Mouse (Mus musculus) hindbrain, embryonic 14.5 days (tissue): ENCODE data around the gene Samhd1. TPM values are rescaled to one million over a fixed set of nuclear protein-coding genes. Genes with fewer than 3 reads are reported as not detected.

ENCODE experiments used
- ATAC-seq: fragments of 200-750 bp; cut with Nextera tagmentation; 2 replicates; pipeline ENCODE4 v1.8.0; 2017; ENCODE audit warnings: moderate number of reproducible peaks, mild to moderate bottlenecking, moderate TSS enrichment, moderate library complexity; ENCODE audit not compliant: low FRiP score
- DNase-seq: peaks from one replicate; pipeline ENCODE4 v3.0.0-alpha.2; 2015; ENCODE audit warnings: low spot score
- H3K27ac ChIP-seq: fragments of 300-500 bp; sonication (generic); 2 replicates; pipeline ENCODE4 v1.5.1; 2014; ENCODE audit warnings: mild to moderate bottlenecking, moderate library complexity
- H3K27me3 ChIP-seq: fragments of 300-500 bp; sonication (generic); 2 replicates; pipeline ENCODE4 v1.6.1; 2014; ENCODE audit warnings: mild to moderate bottlenecking, low read length, mixed read lengths; ENCODE audit not compliant: control insufficient read depth, insufficient read depth
- H3K36me3 ChIP-seq: fragments of 300-500 bp; sonication (generic); replicated peaks from 2 replicates; pipeline ENCODE4 v1.6.1; 2014; ENCODE audit not compliant: control insufficient read depth, insufficient read depth
- H3K4me1 ChIP-seq: fragments of 300-500 bp; sonication (generic); replicated peaks from 2 replicates; pipeline ENCODE4 v1.6.1; 2014; ENCODE audit warnings: antibody characterized with exemption, low read length, mixed read lengths; ENCODE audit not compliant: control insufficient read depth, insufficient read depth
- H3K4me2 ChIP-seq: fragments of 300-500 bp; sonication (generic); replicated peaks from 2 replicates; pipeline ENCODE4 v1.6.1; 2014; ENCODE audit warnings: mild to moderate bottlenecking, moderate library complexity
- H3K4me3 ChIP-seq: fragments of 300-500 bp; sonication (generic); replicated peaks from 2 replicates; pipeline ENCODE4 v1.5.1; 2014; ENCODE audit warnings: mild to moderate bottlenecking, low read length
- H3K9ac ChIP-seq: fragments of 300-500 bp; sonication (generic); 2 replicates; pipeline ENCODE4 v1.6.1; 2014
- H3K9me3 ChIP-seq: fragments of 300-500 bp; sonication (generic); 2 replicates; pipeline ENCODE4 v1.6.1; 2016; ENCODE audit warnings: low read length; ENCODE audit not compliant: control insufficient read depth
- WGBS: fragments of 180-500 bp; shearing (Covaris S2); extraction: QIAGEN DNeasy Blood & Tissue Kit; methylation state at CpG from one replicate; pipeline ENCODE4 v1.1.7; 2014; 5-methylcytosine and 5-hydroxymethylcytosine counted together
- polyA plus RNA-seq: library from polyadenylated mRNA; unstranded; fragments of >200 nt; fragmentation: Nextera tagmentation; extraction: Ambion mirVana; gene quantifications from 2 replicates; pipeline ENCODE4 v1.2.1, GENCODE M21; 2014

The Samhd1 gene
- polyA plus RNA-seq: 12.2 and 12.4 TPM in 2 replicates

- Histone ChIP-seq H3K4me1 (0 out of 2 replicates have a peak, but pooled peaks cover 3% of the 10 kb centered on the region), H3K27ac (peak within 1 kb of the TSS; percentile 29; the same call in 1 of the 2 replicates), H3K9me3 (no peaks in the 10 kb centered on the region), H3K9ac (peak within 1 kb of the TSS; percentile 59), H3K27me3 (no peaks in the 10 kb centered on the region), H3K36me3 (no peaks in the 10 kb centered on the region), H3K4me3 (peak within 1 kb of the TSS; percentile 60), H3K4me2 (peak within 1 kb of the TSS; percentile 82)
- DNase-seq (peak; percentile 93), ATAC-seq (peak; percentile 92)
- under 1% methylated on average over 32 of the region's 32 CpGs for WGBS
Measured at GRCm38 (mm10) chr2:157135014-157135413, at the start of gene Samhd1. Gene Samhd1, minus strand, starts transcription at chr2:157135265.

DNA sequence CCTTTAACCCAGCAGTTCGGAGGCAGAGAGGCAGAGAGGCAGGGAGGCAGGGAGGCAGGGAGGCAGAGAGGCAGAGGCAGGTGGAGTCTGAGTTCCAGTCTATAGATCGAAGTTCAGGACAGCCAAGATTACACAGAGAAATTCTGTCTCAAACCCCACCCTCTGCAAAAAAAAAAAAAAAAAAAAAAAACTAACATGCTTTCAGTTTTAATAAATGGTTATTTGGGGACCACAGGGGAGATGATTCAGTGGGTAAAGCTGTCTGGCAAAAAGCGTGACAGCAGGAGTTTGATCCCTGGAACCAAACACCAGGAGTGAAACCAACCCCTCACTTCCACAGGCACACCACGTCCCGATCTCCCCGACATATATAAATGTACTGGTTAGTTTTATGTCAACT is 43.1 kb upstream of the Samhd1 start:
- Histone ChIP-seq H3K9ac (no peak overlapping the region), H3K9me3 (no peaks in the 10 kb centered on the region), H3K27me3 (no peaks in the 10 kb centered on the region), H3K4me1 (no peaks in the 10 kb centered on the region), H3K4me2 (no peak overlapping the region), H3K4me3 (no peak overlapping the region), H3K36me3 (peaks cover 41% of the 10 kb centered on the region), H3K27ac (no peak overlapping the region)
- 88% methylated on average over 6 of the region's 6 CpGs for WGBS
- DNase-seq (no peak), ATAC-seq (no peak)

DNA sequence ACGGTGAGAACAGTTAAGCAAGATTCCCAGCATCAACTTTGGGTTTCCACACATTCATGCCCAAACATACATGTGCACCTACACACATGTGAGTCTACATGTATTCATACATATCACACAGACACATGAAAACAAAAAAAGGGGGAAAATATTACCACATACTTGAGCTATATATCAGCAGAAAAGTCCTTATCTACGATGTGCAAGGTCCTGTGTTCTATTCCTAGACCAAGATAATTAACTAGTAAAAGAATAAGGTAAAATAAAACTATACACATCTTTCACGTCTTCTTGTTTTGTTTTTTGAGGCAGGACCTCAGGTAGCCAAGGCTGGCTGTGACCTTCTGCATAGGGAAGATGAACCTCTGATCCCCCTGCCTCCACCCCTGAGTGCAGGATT is 41.2 kb upstream of the Samhd1 start:
- H3K4me1 ChIP-seq: no peaks in the 10 kb centered on the region
- H3K27ac ChIP-seq: no peak overlapping the region
- no peak overlapping the region for H3K9ac ChIP-seq
- no peaks in the 10 kb centered on the region for H3K9me3 ChIP-seq
- ATAC-seq: no peak
- no peak overlapping the region for H3K4me2 ChIP-seq
- WGBS: 99% methylated on average over 3 of the region's 3 CpGs
- H3K36me3 ChIP-seq: peaks cover 36% of the 10 kb centered on the region
- no peak overlapping the region for H3K4me3 ChIP-seq
- no peaks in the 10 kb centered on the region for H3K27me3 ChIP-seq
- no peak for DNase-seq

GRCm38 (mm10) chr2:157174416-157174815 is 39.4 kb upstream of the Samhd1 start:
- WGBS: 77% methylated on average over 5 of the region's 5 CpGs
- Histone ChIP-seq H3K27me3 (no peaks in the 10 kb centered on the region), H3K9ac (no peak overlapping the region), H3K4me3 (no peak overlapping the region), H3K4me1 (0 out of 2 replicates have a peak, but pooled peaks cover 6% of the 10 kb centered on the region), H3K36me3 (peaks cover 38% of the 10 kb centered on the region), H3K27ac (no peak overlapping the region), H3K9me3 (no peaks in the 10 kb centered on the region), H3K4me2 (no peak overlapping the region)
- ATAC-seq (no peak), DNase-seq (no peak)

- no peaks in the 10 kb centered on the region for H3K9me3 ChIP-seq
- ATAC-seq (no peak), DNase-seq (no peak)
- H3K4me1 ChIP-seq: 0 out of 2 replicates have a peak, but pooled peaks cover 6% of the 10 kb centered on the region
- no peak overlapping the region for H3K4me3 ChIP-seq
- peaks cover 46% of the 10 kb centered on the region for H3K36me3 ChIP-seq
- no peak overlapping the region for H3K4me2 ChIP-seq
- no peak overlapping the region for H3K27ac ChIP-seq
- H3K27me3 ChIP-seq: no peaks in the 10 kb centered on the region
- 94% methylated on average over 6 of the region's 6 CpGs for WGBS
- H3K9ac ChIP-seq: no peak overlapping the region
Measured at GRCm38 (mm10) chr2:157173555-157173954, 38.5 kb upstream of the Samhd1 start.

DNA sequence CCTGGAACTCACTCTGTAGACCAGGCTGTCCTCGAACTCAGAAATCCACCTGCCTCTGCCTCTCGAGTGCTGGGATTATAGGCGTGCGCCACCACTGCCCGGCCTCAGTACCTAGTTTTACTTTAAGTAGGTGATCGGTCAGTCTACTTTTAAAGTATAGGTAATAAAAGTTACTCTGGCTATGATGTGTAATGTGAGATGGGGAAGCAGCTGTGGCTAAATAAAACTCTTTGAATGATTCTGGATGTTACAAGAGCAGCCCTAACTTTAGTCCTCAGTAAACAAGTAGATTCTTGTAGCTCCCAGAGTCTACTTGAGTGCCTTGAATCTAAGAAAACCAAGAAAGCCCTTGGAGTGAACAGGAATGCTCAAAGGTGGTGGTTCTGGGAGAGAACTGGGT is 37.9 kb upstream of the Samhd1 start:
- 96% methylated on average over 6 of the region's 6 CpGs for WGBS

DNA sequence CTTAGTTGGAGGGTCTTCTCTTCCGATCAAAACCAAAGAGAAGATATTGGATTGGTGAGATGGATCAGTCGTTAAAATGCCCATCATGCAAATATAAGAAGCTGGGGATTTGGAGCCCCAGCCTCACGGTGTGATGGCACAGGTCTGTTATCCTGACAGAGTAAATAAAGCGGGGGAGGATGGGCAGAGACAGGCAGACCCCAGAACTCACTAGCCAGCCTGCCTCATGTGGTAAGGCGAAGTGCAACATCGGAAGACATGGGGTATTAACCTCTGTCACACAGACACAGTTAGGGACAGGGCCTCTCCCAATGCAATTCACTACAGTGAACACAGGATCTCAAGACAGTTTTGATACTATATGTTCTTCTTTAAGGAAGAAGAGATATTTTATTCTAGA is 35.6 kb upstream of the Samhd1 start:
- WGBS: 27% methylated on average over 6 of the region's 6 CpGs
- H3K27ac ChIP-seq: peak overlapping the region; percentile 4; the same call in 1 of the 2 replicates
- no peak for ATAC-seq
- no peak for DNase-seq
- H3K27me3 ChIP-seq: no peaks in the 10 kb centered on the region
- no peaks in the 10 kb centered on the region for H3K9me3 ChIP-seq
- 0 out of 2 replicates have a peak, but pooled peaks cover 6% of the 10 kb centered on the region for H3K4me1 ChIP-seq
- H3K4me2 ChIP-seq: no peak overlapping the region
- H3K36me3 ChIP-seq: peaks cover 55% of the 10 kb centered on the region
- H3K4me3 ChIP-seq: no peak overlapping the region
- H3K9ac ChIP-seq: peak overlapping the region; percentile 36; the same call in 1 of the 2 replicates

More for the DNA sequence above, 37.9 kb upstream of the Samhd1 start:
- H3K27me3 ChIP-seq: no peaks in the 10 kb centered on the region
- no peaks in the 10 kb centered on the region for H3K9me3 ChIP-seq
- ATAC-seq: no peak
- H3K27ac ChIP-seq: no peak overlapping the region
- peaks cover 49% of the 10 kb centered on the region for H3K36me3 ChIP-seq
- no peak overlapping the region for H3K9ac ChIP-seq
- no peak for DNase-seq
- 0 out of 2 replicates have a peak, but pooled peaks cover 6% of the 10 kb centered on the region for H3K4me1 ChIP-seq
- H3K4me2 ChIP-seq: no peak overlapping the region
- no peak overlapping the region for H3K4me3 ChIP-seq

DNA sequence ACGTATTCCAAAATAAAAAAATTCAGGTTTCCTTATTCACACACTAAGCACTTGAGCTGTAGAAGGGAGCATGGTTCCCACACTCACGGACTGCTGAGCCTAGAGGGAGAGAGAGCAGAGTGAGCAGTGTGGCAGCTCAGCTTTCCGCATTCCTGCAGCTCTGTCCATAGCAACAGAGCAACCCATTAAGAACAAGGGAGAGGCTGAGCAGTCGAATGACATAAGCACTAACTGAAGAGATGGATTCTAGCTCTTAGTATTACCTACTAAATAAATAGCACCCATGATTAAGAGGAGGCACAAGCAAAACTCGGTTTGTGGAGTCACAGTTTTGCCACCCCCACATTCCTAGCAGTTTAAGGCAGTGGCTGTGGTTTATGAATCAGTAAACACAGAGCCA is 35.1 kb upstream of the Samhd1 start:
- H3K9me3 ChIP-seq: no peaks in the 10 kb centered on the region
- H3K4me1 ChIP-seq: 0 out of 2 replicates have a peak, but pooled peaks cover 6% of the 10 kb centered on the region
- H3K36me3 ChIP-seq: peaks cover 50% of the 10 kb centered on the region
- H3K27ac ChIP-seq: peak overlapping the region; percentile 4; the same call in 1 of the 2 replicates
- 13% methylated on average over 5 of the region's 5 CpGs for WGBS
- no peaks in the 10 kb centered on the region for H3K27me3 ChIP-seq
- no peak overlapping the region for H3K4me3 ChIP-seq
- peak; percentile 68; the same call in 1 of the 2 replicates for ATAC-seq
- no peak overlapping the region for H3K4me2 ChIP-seq
- peak overlapping the region; percentile 36; the same call in 1 of the 2 replicates for H3K9ac ChIP-seq
- DNase-seq: peak; percentile 60

GRCm38 (mm10) chr2:157166371-157167080 is 31.5 kb upstream of the Samhd1 start:
- H3K36me3 ChIP-seq: peaks cover 55% of the 10 kb centered on the region
- H3K9ac ChIP-seq: no peak overlapping the region
- no peaks in the 10 kb centered on the region for H3K27me3 ChIP-seq
- no peak for ATAC-seq
- no peaks in the 10 kb centered on the region for H3K9me3 ChIP-seq
- 95% methylated on average over 12 of the region's 12 CpGs for WGBS
- H3K4me3 ChIP-seq: no peak overlapping the region
- H3K4me2 ChIP-seq: no peak overlapping the region
- 0 out of 2 replicates have a peak, but pooled peaks cover 6% of the 10 kb centered on the region for H3K4me1 ChIP-seq
- no peak overlapping the region for H3K27ac ChIP-seq
- DNase-seq: no peak
